Mouse (Mus musculus): ENCODE measurements around the gene Cacna1d. TPM values are rescaled to one million over a fixed set of nuclear protein-coding genes. Genes with fewer than 3 reads are reported as not detected.

Cacna1d gene
- polyA plus RNA-seq, 1 experiment from 2014 or later, result 2.2 TPM

GRCm38 (mm10) chr14:30219851-30220250, 271.4 kb downstream of the Cacna1d start:
- no peak for DNase-seq (ENCODE audit: low spot score)
- H3K4me2 ChIP-seq (replicated peaks; ENCODE audit: low read depth), result no peak overlapping the region
- no peak for TF ChIP-seq CTCF (IDR thresholded peaks at IDR 0.05; ENCODE audit: low read depth)
- TF ChIP-seq EP300 (optimal IDR thresholded peaks at IDR 0.05), result no peak
- no peaks in the 10 kb centered on the region for H3K27me3 ChIP-seq (ENCODE audit: control insufficient read depth, insufficient read depth, low read length)
- H3K36me3 ChIP-seq (ENCODE audit: control insufficient read depth, insufficient read depth, low read length), result no peaks in the 10 kb centered on the region
- H3K4me1 ChIP-seq (replicated peaks; ENCODE audit: control insufficient read depth, insufficient read depth), result no peaks in the 10 kb centered on the region
- WGBS, result 82% methylated on average over 4 of the region's 4 CpGs
- no peak overlapping the region for H3K9ac ChIP-seq (ENCODE audit: low read length)
- no peak for ATAC-seq (ENCODE audit: low FRiP score, low TSS enrichment)
- H3K27ac ChIP-seq (replicated peaks), result no peak overlapping the region
- H3K4me3 ChIP-seq (ENCODE audit: low read depth, low read length), result no peak overlapping the region
- H3K9me3 ChIP-seq (ENCODE audit: control insufficient read depth, low read length), result no peaks in the 10 kb centered on the region

- H3K4me3 ChIP-seq (ENCODE audit: low read depth, low read length), result no peak overlapping the region
- no peak overlapping the region for H3K27ac ChIP-seq (replicated peaks)
- no peaks in the 10 kb centered on the region for H3K4me1 ChIP-seq (replicated peaks; ENCODE audit: control insufficient read depth, insufficient read depth)
- no peak for TF ChIP-seq EP300 (optimal IDR thresholded peaks at IDR 0.05)
- TF ChIP-seq CTCF (IDR thresholded peaks at IDR 0.05; ENCODE audit: low read depth), result no peak
- H3K36me3 ChIP-seq (ENCODE audit: control insufficient read depth, insufficient read depth, low read length), result no peaks in the 10 kb centered on the region
- WGBS, result 95% methylated on average over 3 of the region's 3 CpGs
- ATAC-seq (ENCODE audit: low FRiP score, low TSS enrichment) (no peak), DNase-seq (ENCODE audit: low spot score) (no peak)
- H3K9ac ChIP-seq (ENCODE audit: low read length), result no peak overlapping the region
- H3K27me3 ChIP-seq (ENCODE audit: control insufficient read depth, insufficient read depth, low read length), result no peaks in the 10 kb centered on the region
- no peak overlapping the region for H3K4me2 ChIP-seq (replicated peaks; ENCODE audit: low read depth)
- no peaks in the 10 kb centered on the region for H3K9me3 ChIP-seq (ENCODE audit: control insufficient read depth, low read length)
Measured at GRCm38 (mm10) chr14:30218114-30218513, 273.1 kb downstream of the Cacna1d start.

GRCm38 (mm10) chr14:30217124-30217523, 274.1 kb downstream of the Cacna1d start:
- H3K9me3 ChIP-seq (ENCODE audit: control insufficient read depth, low read length), result no peaks in the 10 kb centered on the region
- ATAC-seq (ENCODE audit: low FRiP score, low TSS enrichment), result no peak
- no peak overlapping the region for H3K27ac ChIP-seq (replicated peaks)
- no peaks in the 10 kb centered on the region for H3K36me3 ChIP-seq (ENCODE audit: control insufficient read depth, insufficient read depth, low read length)
- WGBS, result 72% methylated on average over 2 of the region's 2 CpGs
- H3K27me3 ChIP-seq (ENCODE audit: control insufficient read depth, insufficient read depth, low read length), result no peaks in the 10 kb centered on the region
- TF ChIP-seq EP300 (optimal IDR thresholded peaks at IDR 0.05) (no peak), CTCF (IDR thresholded peaks at IDR 0.05; ENCODE audit: low read depth) (no peak)
- H3K4me3 ChIP-seq (ENCODE audit: low read depth, low read length), result no peak overlapping the region
- no peaks in the 10 kb centered on the region for H3K4me1 ChIP-seq (replicated peaks; ENCODE audit: control insufficient read depth, insufficient read depth)
- H3K9ac ChIP-seq (ENCODE audit: low read length), result no peak overlapping the region
- no peak overlapping the region for H3K4me2 ChIP-seq (replicated peaks; ENCODE audit: low read depth)
- DNase-seq (ENCODE audit: low spot score), result no peak

GRCm38 (mm10) chr14:30208156-30208555, 283.1 kb downstream of the Cacna1d start:
- no peaks in the 10 kb centered on the region for H3K36me3 ChIP-seq (ENCODE audit: control insufficient read depth, insufficient read depth, low read length)
- ATAC-seq (ENCODE audit: low FRiP score, low TSS enrichment), result no peak

GRCm38 (mm10) chr14:30205821-30206220, 285.4 kb downstream of the Cacna1d start:
- WGBS, result 54% methylated on average over 3 of the region's 3 CpGs
- TF ChIP-seq EP300 (optimal IDR thresholded peaks at IDR 0.05) (no peak), CTCF (IDR thresholded peaks at IDR 0.05; ENCODE audit: low read depth) (no peak)
- DNase-seq (ENCODE audit: low spot score) (no peak), ATAC-seq (ENCODE audit: low FRiP score, low TSS enrichment) (no peak)
- Histone ChIP-seq H3K9me3 (ENCODE audit: control insufficient read depth, low read length) (no peaks in the 10 kb centered on the region), H3K4me1 (replicated peaks; ENCODE audit: control insufficient read depth, insufficient read depth) (no peaks in the 10 kb centered on the region), H3K27me3 (ENCODE audit: control insufficient read depth, insufficient read depth, low read length) (no peaks in the 10 kb centered on the region), H3K9ac (ENCODE audit: low read length) (no peak overlapping the region), H3K4me2 (replicated peaks; ENCODE audit: low read depth) (no peak overlapping the region), H3K27ac (replicated peaks) (no peak overlapping the region), H3K4me3 (ENCODE audit: low read depth, low read length) (no peak overlapping the region), H3K36me3 (ENCODE audit: control insufficient read depth, insufficient read depth, low read length) (no peaks in the 10 kb centered on the region)

More at GRCm38 (mm10) chr14:30208156-30208555, 283.1 kb downstream of the Cacna1d start:
- TF ChIP-seq CTCF (IDR thresholded peaks at IDR 0.05; ENCODE audit: low read depth) (no peak), EP300 (optimal IDR thresholded peaks at IDR 0.05) (no peak)
- no peaks in the 10 kb centered on the region for H3K27me3 ChIP-seq (ENCODE audit: control insufficient read depth, insufficient read depth, low read length)
- no peak overlapping the region for H3K27ac ChIP-seq (replicated peaks)
- H3K9me3 ChIP-seq (ENCODE audit: control insufficient read depth, low read length), result no peaks in the 10 kb centered on the region
- DNase-seq (ENCODE audit: low spot score), result no peak
- no peaks in the 10 kb centered on the region for H3K4me1 ChIP-seq (replicated peaks; ENCODE audit: control insufficient read depth, insufficient read depth)
- no peak overlapping the region for H3K4me2 ChIP-seq (replicated peaks; ENCODE audit: low read depth)
- H3K9ac ChIP-seq (ENCODE audit: low read length), result no peak overlapping the region
- H3K4me3 ChIP-seq (ENCODE audit: low read depth, low read length), result no peak overlapping the region

GRCm38 (mm10) chr14:30204526-30204925, 286.7 kb downstream of the Cacna1d start:
- Histone ChIP-seq H3K27ac (replicated peaks) (no peak overlapping the region), H3K9ac (ENCODE audit: low read length) (no peak overlapping the region), H3K36me3 (ENCODE audit: control insufficient read depth, insufficient read depth, low read length) (no peaks in the 10 kb centered on the region), H3K4me1 (replicated peaks; ENCODE audit: control insufficient read depth, insufficient read depth) (no peaks in the 10 kb centered on the region), H3K4me2 (replicated peaks; ENCODE audit: low read depth) (no peak overlapping the region), H3K9me3 (ENCODE audit: control insufficient read depth, low read length) (no peaks in the 10 kb centered on the region), H3K4me3 (ENCODE audit: low read depth, low read length) (no peak overlapping the region), H3K27me3 (ENCODE audit: control insufficient read depth, insufficient read depth, low read length) (no peaks in the 10 kb centered on the region)
- no peak for ATAC-seq (ENCODE audit: low FRiP score, low TSS enrichment)
- WGBS, result 97% methylated on average over 1 of the region's 1 CpGs
- TF ChIP-seq EP300 (optimal IDR thresholded peaks at IDR 0.05), result no peak
- TF ChIP-seq CTCF (IDR thresholded peaks at IDR 0.05; ENCODE audit: low read depth), result no peak
- DNase-seq (ENCODE audit: low spot score), result no peak

All from stomach, postnatal 0 days (tissue).